Mouse (Mus musculus) myocyte (in vitro differentiated cells): Measurements from ENCODE around the gene Map3k20.

Experiments used
- CEBPB ChIP-seq: IDR thresholded peaks from 2 replicates; pipeline ENCODE4 v1.6.1; 2011; ENCODE audit warnings: mild to moderate bottlenecking, moderate library complexity; ENCODE audit not compliant: poor library complexity, insufficient read depth, severe bottlenecking
- E2F4 ChIP-seq: IDR thresholded peaks from one replicate; pipeline ENCODE4 v1.6.1; 2011; ENCODE audit warnings: mild to moderate bottlenecking, control low read depth, moderate library complexity; ENCODE audit not compliant: insufficient read depth
- MAX ChIP-seq: IDR thresholded peaks from one replicate; pipeline ENCODE4 v1.6.1; 2011; ENCODE audit warnings: low read depth, mild to moderate bottlenecking, control low read depth
- MYOD1 ChIP-seq, 3 experiments: IDR thresholded peaks; one replicate each; pipeline ENCODE4 v1.6.1; 2011; ENCODE audit warnings: control low read depth in 2 of 3, low read depth in 2 of 3, mild to moderate bottlenecking in 2 of 3, moderate library complexity in 1 of 3; ENCODE audit not compliant: insufficient read length in 2 of 3, control insufficient read depth in 1 of 3
- MYOG ChIP-seq, 3 experiments: IDR thresholded peaks; one replicate each; pipeline ENCODE4 v1.6.1; 2011; ENCODE audit warnings: control low read depth in 2 of 3, low read depth in 2 of 3, mild to moderate bottlenecking in 2 of 3; ENCODE audit not compliant: insufficient read length in 2 of 3, control insufficient read depth in 1 of 3, insufficient read depth in 1 of 3
- POLR2A ChIP-seq: IDR thresholded peaks from one replicate; pipeline ENCODE4 v1.6.1; 2011; ENCODE audit warnings: low read depth, mild to moderate bottlenecking, control low read depth, moderate library complexity; ENCODE audit not compliant: insufficient read length
- POLR2AphosphoS2 ChIP-seq: IDR thresholded peaks from one replicate; pipeline ENCODE4 v1.6.1; 2011; ENCODE audit warnings: low read depth, control low read depth; ENCODE audit not compliant: insufficient read length
- TCF12 ChIP-seq: IDR thresholded peaks from one replicate; pipeline ENCODE4 v1.6.1; 2011; ENCODE audit warnings: mild to moderate bottlenecking, control low read depth; ENCODE audit not compliant: poor library complexity, insufficient read depth, severe bottlenecking
- TCF3 ChIP-seq: IDR thresholded peaks from one replicate; pipeline ENCODE4 v1.6.1; 2011; ENCODE audit warnings: low read depth, control low read depth; ENCODE audit not compliant: insufficient read length
- USF1 ChIP-seq: IDR thresholded peaks from one replicate; pipeline ENCODE4 v1.6.1; 2011; ENCODE audit warnings: low read depth, mild to moderate bottlenecking, control low read depth, moderate library complexity

GRCm38 (mm10) chr2:72313312-72313711 lies 27.9 kb downstream of the Map3k20 start:
- TF ChIP-seq POLR2A (no peak), MAX (no peak), TCF3 (no peak), MYOG (IDR thresholded peaks at IDR 0.05; ENCODE audit: control insufficient read depth in 1 of 3, insufficient read depth in 1 of 3, insufficient read length in 2 of 3, low read depth in 2 of 3) (no peak), TCF12 (no peak), USF1 (no peak), E2F4 (no peak), POLR2AphosphoS2 (no peak), MYOD1 (IDR thresholded peaks at IDR 0.05; ENCODE audit: control insufficient read depth in 1 of 3, insufficient read length in 2 of 3, low read depth in 2 of 3) (no peak), CEBPB (no peak)
